ENCODE assay signal across 15 mouse cellular contexts in the genomic region with DNA sequence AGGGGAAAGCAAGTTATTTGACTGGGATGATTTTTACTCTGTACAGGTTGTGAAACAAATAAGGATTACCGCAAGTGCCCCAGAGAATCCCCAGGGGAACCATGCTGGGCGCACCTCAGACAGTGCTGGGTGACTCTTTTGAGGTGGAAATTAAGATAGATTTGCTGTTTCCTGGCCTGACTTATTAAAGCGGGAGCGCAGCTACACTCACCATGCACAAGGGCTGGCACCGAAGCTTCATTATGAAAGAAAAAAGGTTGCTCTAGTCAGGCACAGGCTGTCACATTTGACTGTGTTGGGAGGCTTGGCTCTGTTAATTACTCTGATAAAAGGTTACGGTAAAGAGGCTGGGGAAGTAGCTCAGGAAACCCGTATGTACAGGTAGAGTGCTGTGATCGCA.
"Had no signal": no experiment of that assay in that cellular context is flagged by ENCODE, and none has a peak within 500 bp of the region (broad histone marks: within the 10 kb centered on the region; RNA-seq: fewer than 3 reads in every experiment).

No protein-coding gene starts in this region.

- H3K9me3 ChIP-seq: limb, embryonic 12.5 days; liver, embryonic 13.5 days; lung, embryonic 15.5 days; megakaryocyte, embryonic 14.5 days; midbrain, embryonic 13.5 days; neural tube, embryonic 12.5 days had no signal

- DNase-seq: kidney, postnatal 10 days; kidney, postnatal 4 days; liver; liver, embryonic 13.5 days; liver, postnatal 0 days; lung, postnatal 14 days; thymus, adult 18-20 months; thymus, postnatal 14 days had no signal

- H3K27ac ChIP-seq: layer of hippocampus, adult 2 months; limb, embryonic 12.5 days; liver, embryonic 13.5 days; lung, embryonic 15.5 days; macrophage; midbrain, embryonic 13.5 days; neural tube, embryonic 12.5 days had no signal

- H3K4me3 ChIP-seq: layer of hippocampus, adult 2 months; limb, embryonic 12.5 days; liver, embryonic 13.5 days; lung, embryonic 15.5 days; megakaryocyte, embryonic 14.5 days; midbrain, embryonic 13.5 days; neural tube, embryonic 12.5 days had no signal

- H3K36me3 ChIP-seq: limb, embryonic 12.5 days; liver, embryonic 13.5 days; lung, embryonic 15.5 days; midbrain, embryonic 13.5 days; neural tube, embryonic 12.5 days had no signal

- ATAC-seq: liver, postnatal 0 days; midbrain, embryonic 13.5 days had no signal

- H3K4me2 ChIP-seq: limb, embryonic 12.5 days; liver, embryonic 13.5 days; lung, embryonic 15.5 days; midbrain, embryonic 13.5 days; neural tube, embryonic 12.5 days had no signal

- H3K4me1 ChIP-seq: limb, embryonic 12.5 days; liver, embryonic 13.5 days; lung, embryonic 15.5 days; megakaryocyte, embryonic 14.5 days; neural tube, embryonic 12.5 days had no signal

- H3K9ac ChIP-seq: limb, embryonic 12.5 days; liver, embryonic 13.5 days; liver, postnatal 0 days; lung, embryonic 15.5 days; midbrain, embryonic 13.5 days; neural tube, embryonic 12.5 days had no signal

- H3K27me3 ChIP-seq: limb, embryonic 12.5 days; liver, embryonic 13.5 days; lung, embryonic 15.5 days; megakaryocyte, embryonic 14.5 days; midbrain, embryonic 13.5 days; neural tube, embryonic 12.5 days had no signal
